Mouse (Mus musculus) myocyte (in vitro differentiated cells): ENCODE measurements at regions not wholly inside any gene's neighbourhood (a gene's known extent, or its start where the extent isn't known, plus 50 kb on each side); places are given as distances from the start of the nearest gene placed in this dataset.

Experiments
- CEBPB ChIP-seq: IDR thresholded peaks from 2 replicates; pipeline ENCODE4 v1.6.1; 2011; ENCODE audit warnings: mild to moderate bottlenecking, moderate library complexity; ENCODE audit not compliant: poor library complexity, insufficient read depth, severe bottlenecking
- E2F4 ChIP-seq: IDR thresholded peaks from one replicate; pipeline ENCODE4 v1.6.1; 2011; ENCODE audit warnings: mild to moderate bottlenecking, control low read depth, moderate library complexity; ENCODE audit not compliant: insufficient read depth
- MYOG ChIP-seq, 3 experiments: IDR thresholded peaks; one replicate each; pipeline ENCODE4 v1.6.1; 2011; ENCODE audit warnings: control low read depth in 2 of 3, low read depth in 2 of 3, mild to moderate bottlenecking in 2 of 3; ENCODE audit not compliant: insufficient read length in 2 of 3, control insufficient read depth in 1 of 3, insufficient read depth in 1 of 3
- POLR2A ChIP-seq: IDR thresholded peaks from one replicate; pipeline ENCODE4 v1.6.1; 2011; ENCODE audit warnings: low read depth, mild to moderate bottlenecking, control low read depth, moderate library complexity; ENCODE audit not compliant: insufficient read length
- POLR2AphosphoS2 ChIP-seq: IDR thresholded peaks from one replicate; pipeline ENCODE4 v1.6.1; 2011; ENCODE audit warnings: low read depth, control low read depth; ENCODE audit not compliant: insufficient read length
- TCF12 ChIP-seq: IDR thresholded peaks from one replicate; pipeline ENCODE4 v1.6.1; 2011; ENCODE audit warnings: mild to moderate bottlenecking, control low read depth; ENCODE audit not compliant: poor library complexity, insufficient read depth, severe bottlenecking
- TCF3 ChIP-seq: IDR thresholded peaks from one replicate; pipeline ENCODE4 v1.6.1; 2011; ENCODE audit warnings: low read depth, control low read depth; ENCODE audit not compliant: insufficient read length
- USF1 ChIP-seq: IDR thresholded peaks from one replicate; pipeline ENCODE4 v1.6.1; 2011; ENCODE audit warnings: low read depth, mild to moderate bottlenecking, control low read depth, moderate library complexity

DNA sequence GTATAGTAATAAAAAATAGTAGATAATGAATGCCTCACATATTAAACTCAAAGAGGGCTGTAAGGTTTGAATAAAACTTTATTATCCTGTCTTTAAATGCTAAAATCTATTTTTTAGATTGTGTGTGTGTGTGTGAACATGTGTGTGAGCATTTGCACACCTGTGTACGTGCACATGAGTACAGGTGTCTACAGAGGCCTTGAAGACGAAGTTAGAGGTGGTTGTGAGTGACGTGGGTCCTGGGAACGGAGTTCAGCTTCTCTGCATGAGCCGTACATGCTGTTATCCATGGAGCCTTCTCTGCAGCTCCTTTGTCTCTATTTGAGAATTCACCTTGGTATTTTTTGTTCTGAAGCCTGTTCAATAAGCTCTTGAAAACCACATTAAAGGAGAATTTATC is 129.8 kb upstream of the Hmgn3 start:
- TF ChIP-seq E2F4 (no peak), POLR2A (no peak), TCF3 (no peak), POLR2AphosphoS2 (no peak), USF1 (no peak), MYOG (IDR thresholded peaks at IDR 0.05; ENCODE audit: control insufficient read depth in 1 of 3, insufficient read depth in 1 of 3, insufficient read length in 2 of 3, low read depth in 2 of 3) (no peak), TCF12 (no peak), CEBPB (no peak)
